In the genomic region with DNA sequence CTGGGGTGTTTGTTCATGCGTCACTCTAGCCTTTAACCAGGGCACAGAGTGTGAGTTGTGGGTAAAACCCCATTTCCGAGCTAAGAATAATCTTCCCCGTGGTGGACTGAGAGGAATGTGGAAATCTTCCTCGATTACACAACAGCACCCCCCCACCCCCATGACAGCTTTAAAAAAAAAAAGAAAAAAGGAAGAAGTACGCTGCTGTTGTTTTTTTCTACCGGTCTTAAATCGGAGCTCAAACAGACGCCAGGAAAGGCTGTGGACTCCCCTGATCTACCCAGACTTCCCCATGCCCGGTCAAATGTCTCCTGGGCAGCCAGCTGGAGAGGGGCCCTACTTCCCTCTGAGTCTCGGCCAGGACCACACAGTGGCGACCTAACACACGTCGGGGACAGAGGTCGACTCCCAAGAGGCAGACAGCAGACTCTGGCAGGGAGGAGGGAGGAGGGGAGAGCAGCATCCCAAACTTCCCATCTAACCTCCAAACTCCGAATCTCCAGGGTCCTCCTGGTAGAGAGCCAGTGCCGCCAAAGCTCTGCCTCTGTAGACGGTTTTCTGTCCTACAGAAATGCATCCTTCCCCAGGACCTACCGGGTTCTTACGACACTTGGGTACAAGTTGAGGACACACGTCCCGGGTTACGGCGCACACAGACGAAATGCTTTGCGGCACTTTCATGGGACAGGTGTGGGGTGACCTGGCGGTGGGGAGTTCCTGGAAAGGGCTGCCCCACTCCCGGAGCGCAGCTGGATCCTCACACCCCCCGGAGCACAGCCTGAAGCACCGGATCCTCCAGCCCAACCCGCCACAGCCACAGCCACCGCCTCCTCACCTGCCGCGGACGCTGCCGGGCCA, we compare ENCODE assay signal across 8 mouse cellular contexts. TPM values are rescaled to one million over a fixed set of nuclear protein-coding genes. Genes with fewer than 3 reads are reported as not detected.
DNase-seq lines count a peak whose midpoint lies in the region; ATAC-seq and TF ChIP-seq lines count a peak whose summit lies in the region.

No protein-coding gene starts in this region.

- no peaks in the 10 kb centered on the region for H3K4me1 ChIP-seq in cortical plate, adult 2 months (ENCODE audit: control insufficient read depth, insufficient read depth, low read length)
- H3K4me1 ChIP-seq in hindbrain, embryonic 16.5 days (ENCODE audit: control insufficient read depth, insufficient read depth, low read depth, low read length) = peaks cover 7% of the 10 kb centered on the region
- peaks cover 49% of the 10 kb centered on the region for H3K4me1 ChIP-seq in megakaryocyte, embryonic 14.5 days

- peak overlapping the region; percentile 81 for H3K4me2 ChIP-seq in hindbrain, embryonic 16.5 days (ENCODE audit: low read length)

- TF ChIP-seq POLR2A in cortical plate, adult 2 months (IDR thresholded peaks at IDR 0.05; ENCODE audit: extremely low read depth, insufficient read depth, low read length) = no peak

- H3K27me3 ChIP-seq in hindbrain, embryonic 16.5 days (replicated peaks; ENCODE audit: control insufficient read depth, insufficient read depth, low read length) = no peaks in the 10 kb centered on the region
- no peaks in the 10 kb centered on the region for H3K27me3 ChIP-seq in megakaryocyte, embryonic 14.5 days (replicated peaks)

- H3K36me3 ChIP-seq in hindbrain, embryonic 16.5 days (ENCODE audit: control insufficient read depth, insufficient read depth, low read length) = no peaks in the 10 kb centered on the region
- peaks cover 27% of the 10 kb centered on the region for H3K36me3 ChIP-seq in megakaryocyte, embryonic 14.5 days (replicated peaks; ENCODE audit: low read length)

- peak; percentile 29 for DNase-seq in left cerebral cortex, adult 2 months (ENCODE audit: extremely low spot score in 1 of 2, low spot score in 2 of 2)
- DNase-seq in left cerebral cortex, adult 11 months (ENCODE audit: low spot score) = no peak
- DNase-seq in gastrocnemius, adult 8-10 months (ENCODE audit: low spot score in 2 of 2) = peak; percentile 61 to 74
- DNase-seq in left cerebral cortex, postnatal 14 days (ENCODE audit: low spot score in 2 of 2) = peak; percentile 23 to 51
- peak; percentile 22 for DNase-seq in right cerebral cortex, postnatal 14 days

- no peak for TF ChIP-seq CTCF in left cerebral cortex, adult 2 months (IDR thresholded peaks at IDR 0.05)
- TF ChIP-seq CTCF in cortical plate, adult 2 months (IDR thresholded peaks at IDR 0.05; ENCODE audit: extremely low read depth, insufficient read depth, low read length) = no peak

- peak overlapping the region; percentile 75 for H3K9ac ChIP-seq in hindbrain, embryonic 16.5 days (ENCODE audit: low read depth, low read length)

- WGBS in hindbrain, embryonic 16.5 days = 5% methylated on average over 35 of the region's 36 CpGs

- intact Hi-C loops in left cerebral cortex, adult 2 months (cut with DNase I) = loop anchor here (1.0 kb wide), 1 partner anchor 89 kb away; a partner anchor contains a TSS
- intact Hi-C loops in left cerebral cortex, postnatal 14 days (cut with DNase I) = no loop called here

- H3K27ac ChIP-seq in left cerebral cortex, adult 2 months = peak overlapping the region; percentile 91
- peak overlapping the region; percentile 80 for H3K27ac ChIP-seq in cortical plate, adult 2 months (ENCODE audit: insufficient read depth, low read length)
- peak overlapping the region; percentile 49; the same call in 1 of the 2 replicates for H3K27ac ChIP-seq in hindbrain, embryonic 16.5 days (ENCODE audit: low read depth, low read length)

- H3K4me3 ChIP-seq in left cerebral cortex, adult 2 months = peak overlapping the region; percentile 76
- peak overlapping the region; percentile 57 for H3K4me3 ChIP-seq in cortical plate, adult 2 months (ENCODE audit: insufficient read depth, low read length)
- peak overlapping the region; percentile 72 for H3K4me3 ChIP-seq in hindbrain, embryonic 16.5 days (ENCODE audit: low read length)
- peak overlapping the region; percentile 95 for H3K4me3 ChIP-seq in megakaryocyte, embryonic 14.5 days (replicated peaks)

- H3K9me3 ChIP-seq in hindbrain, embryonic 16.5 days (ENCODE audit: control insufficient read depth, low read length) = no peaks in the 10 kb centered on the region
- peaks cover 3% of the 10 kb centered on the region; the same call in 1 of the 2 replicates for H3K9me3 ChIP-seq in megakaryocyte, embryonic 14.5 days

- peak; percentile 17; the same call in 1 of the 2 replicates for ATAC-seq in hindbrain, embryonic 16.5 days

RNA-seq across cellular contexts. Expression of a gene that starts 0.6 kb away (rescaled TPM):
- 1 to 10 TPM; 8.8 to 9.1 TPM for total RNA-seq in left cerebral cortex, adult 2 months (2021)
- 11.1 and 12.7 TPM in 2 replicates for polyA plus RNA-seq in cortical plate, adult 2 months (2012; rRNA removed)
- total RNA-seq in gastrocnemius, adult 8-10 months (2022) = 1 to 10 TPM; 7.5 to 9.7 (median 8.8) TPM
- 3.7 and 3.9 TPM in 2 replicates for polyA plus RNA-seq in hindbrain, embryonic 16.5 days (2015; fragmentation: Nextera tagmentation; extraction: Ambion mirVana)
- total RNA-seq in left cerebral cortex, postnatal 14 days (2021) = 1 to 10 TPM; 5.1 to 6.4 TPM
- polyA plus RNA-seq in megakaryocyte, embryonic 14.5 days (2012; ENCODE audit: insufficient read depth, low replicate concordance) = 5.6 and 33.5 TPM in 2 replicates

RNA-seq across cellular contexts. Expression of a gene that starts 20.0 kb away (rescaled TPM):
- 10 to 100 TPM; 16.9 to 19.8 TPM for total RNA-seq in left cerebral cortex, adult 2 months (2021)
- 16.1 and 16.6 TPM in 2 replicates for polyA plus RNA-seq in cortical plate, adult 2 months (2012; rRNA removed)
- 1 to 10 TPM; 3.1 to 4.1 (median 3.6) TPM for total RNA-seq in gastrocnemius, adult 8-10 months (2022)
- polyA plus RNA-seq in hindbrain, embryonic 16.5 days (2015; fragmentation: Nextera tagmentation; extraction: Ambion mirVana) = 11.9 and 12.9 TPM in 2 replicates
- total RNA-seq in left cerebral cortex, postnatal 14 days (2021) = 10 to 100 TPM; 11.9 to 14.5 TPM
- 1.3 and 11.6 TPM in 2 replicates for polyA plus RNA-seq in megakaryocyte, embryonic 14.5 days (2012; ENCODE audit: insufficient read depth, low replicate concordance)

RNA-seq across cellular contexts. Expression of a gene that starts 21.5 kb away (rescaled TPM):
- not detected for total RNA-seq in left cerebral cortex, adult 2 months (2021)
- not detected in 2 replicates for polyA plus RNA-seq in cortical plate, adult 2 months (2012; rRNA removed)
- not detected for total RNA-seq in gastrocnemius, adult 8-10 months (2022)
- polyA plus RNA-seq in hindbrain, embryonic 16.5 days (2015; fragmentation: Nextera tagmentation; extraction: Ambion mirVana) = 0.51 and 0.99 TPM in 2 replicates
- not detected for total RNA-seq in left cerebral cortex, postnatal 14 days (2021)
- polyA plus RNA-seq in megakaryocyte, embryonic 14.5 days (2012; ENCODE audit: insufficient read depth, low replicate concordance) = not detected in 2 replicates

RNA-seq across cellular contexts. Expression of a gene that starts 37.8 kb away (rescaled TPM):
- 10 to 100 TPM; 41.0 to 45.8 TPM for total RNA-seq in left cerebral cortex, adult 2 months (2021)
- polyA plus RNA-seq in cortical plate, adult 2 months (2012; rRNA removed) = 36.8 and 39.6 TPM in 2 replicates
- total RNA-seq in gastrocnemius, adult 8-10 months (2022) = 10 to 100 TPM in 3 of 4 experiments, 1 to 10 TPM in 1; 9.0 to 12.9 (median 10.9) TPM
- 30.3 and 31.1 TPM in 2 replicates for polyA plus RNA-seq in hindbrain, embryonic 16.5 days (2015; fragmentation: Nextera tagmentation; extraction: Ambion mirVana)
- total RNA-seq in left cerebral cortex, postnatal 14 days (2021) = 10 to 100 TPM; 31.2 to 35.6 TPM
- 24.4 and 25.1 TPM in 2 replicates for polyA plus RNA-seq in megakaryocyte, embryonic 14.5 days (2012; ENCODE audit: insufficient read depth, low replicate concordance)

RNA-seq across cellular contexts. Expression of a gene that starts 39.9 kb away (rescaled TPM):
- 1 to 10 TPM; 1.3 to 2.0 TPM for total RNA-seq in left cerebral cortex, adult 2 months (2021)
- 2.0 and 2.7 TPM in 2 replicates for polyA plus RNA-seq in cortical plate, adult 2 months (2012; rRNA removed)
- total RNA-seq in gastrocnemius, adult 8-10 months (2022) = 100 to 1,000 TPM; 184 to 219 (median 203) TPM
- polyA plus RNA-seq in hindbrain, embryonic 16.5 days (2015; fragmentation: Nextera tagmentation; extraction: Ambion mirVana) = 1.4 and 3.3 TPM in 2 replicates
- 1 to 10 TPM; 2.9 to 4.3 TPM for total RNA-seq in left cerebral cortex, postnatal 14 days (2021)
- polyA plus RNA-seq in megakaryocyte, embryonic 14.5 days (2012; ENCODE audit: insufficient read depth, low replicate concordance) = not detected in 2 replicates
